Mouse (Mus musculus) hindbrain, postnatal 0 days (tissue): ENCODE data around the gene Gm20388. TPM values are rescaled to one million over a fixed set of nuclear protein-coding genes. Genes with fewer than 3 reads are reported as not detected.

Source experiments
- ATAC-seq: fragments of 200-750 bp; cut with Nextera tagmentation; 2 replicates; pipeline ENCODE4 v1.8.0; 2017; ENCODE audit warnings: mild to moderate bottlenecking, moderate TSS enrichment, moderate library complexity
- DNase-seq: peaks from one replicate; pipeline ENCODE4 v3.0.0-alpha.2; 2015; ENCODE audit warnings: low spot score
- H3K27ac ChIP-seq: fragments of 300-500 bp; sonication (generic); 2 replicates; pipeline ENCODE4 v1.5.1; 2014; ENCODE audit warnings: mild to moderate bottlenecking
- H3K27me3 ChIP-seq: fragments of 300-500 bp; sonication (generic); 2 replicates; pipeline ENCODE4 v1.6.1; 2014; ENCODE audit warnings: low read length, mixed read lengths; ENCODE audit not compliant: insufficient read depth
- H3K36me3 ChIP-seq: fragments of 300-500 bp; sonication (generic); 2 replicates; pipeline ENCODE4 v1.6.1; 2014; ENCODE audit warnings: low read length, mixed read lengths; ENCODE audit not compliant: insufficient read depth
- H3K4me1 ChIP-seq: fragments of 300-500 bp; sonication (generic); 2 replicates; pipeline ENCODE4 v1.6.1; 2014; ENCODE audit warnings: antibody characterized with exemption, low read length, mixed read lengths; ENCODE audit not compliant: insufficient read depth
- H3K4me2 ChIP-seq: fragments of 300-500 bp; sonication (generic); 2 replicates; pipeline ENCODE4 v1.6.1; 2014; ENCODE audit warnings: low read depth, mild to moderate bottlenecking, low read length, moderate library complexity, mixed read lengths
- H3K4me3 ChIP-seq: fragments of 300-500 bp; sonication (generic); 2 replicates; pipeline ENCODE4 v1.5.1; 2014; ENCODE audit warnings: low read length
- H3K9ac ChIP-seq: fragments of 300-500 bp; sonication (generic); replicated peaks from 2 replicates; pipeline ENCODE4 v1.6.1; 2014; ENCODE audit warnings: mild to moderate bottlenecking, low read length, moderate library complexity, mixed read lengths
- H3K9me3 ChIP-seq: fragments of 300-500 bp; sonication (generic); 2 replicates; pipeline ENCODE4 v1.6.1; 2016; ENCODE audit warnings: low read length, mixed read lengths
- CTCF ChIP-seq: IDR thresholded peaks from 2 replicates; pipeline ENCODE4 v1.5.1; 2016; ENCODE audit warnings: antibody characterized with exemption, control low read depth, low read depth
- WGBS: fragments of 180-500 bp; shearing (Covaris S2); extraction: QIAGEN DNeasy Blood & Tissue Kit; methylation state at CpG from one replicate; pipeline ENCODE4 v1.1.7; 2014; 5-methylcytosine and 5-hydroxymethylcytosine counted together
- polyA plus RNA-seq: library from polyadenylated mRNA; unstranded; fragments of >200 nt; fragmentation: Nextera tagmentation; extraction: Ambion mirVana; gene quantifications from 2 replicates; pipeline ENCODE4 v1.2.1, GENCODE M21; 2015
- total RNA-seq: library from RNA; depleted of rRNA; stranded (reverse); fragments of >200 nt; gene quantifications from 2 replicates; pipeline ENCODE4 v1.2.3, GENCODE M21; 2014

The Gm20388 gene
- total and polyA plus RNA-seq, 2 experiments from 2014 or later = 71.3 TPM; not detected in 1

DNA sequence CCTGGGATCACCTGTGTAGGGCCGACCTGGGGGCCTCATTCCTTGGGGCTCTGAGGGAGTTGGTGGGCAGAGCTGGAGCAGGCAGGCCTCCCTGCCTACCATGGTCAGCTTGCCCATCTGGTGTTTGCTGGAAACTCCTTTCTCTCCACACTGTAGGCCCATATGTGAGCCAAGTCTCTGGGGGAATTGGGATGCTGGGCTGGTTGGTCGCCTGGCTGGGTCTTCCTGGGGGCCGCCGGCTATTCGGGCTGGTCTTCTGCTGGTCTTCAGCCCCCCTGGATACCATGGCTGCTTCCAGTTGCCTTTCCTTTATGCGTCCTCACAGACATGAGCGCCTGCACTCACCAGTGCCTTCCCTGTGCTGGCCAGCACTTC is 610.9 kb downstream of the Gm20388 start:
- Histone ChIP-seq H3K27me3 (no peaks in the 10 kb centered on the region), H3K9me3 (no peaks in the 10 kb centered on the region), H3K4me2 (0 out of 2 replicates have a peak overlapping the region, but pooled peaks have one; percentile 17), H3K9ac (no peak overlapping the region), H3K36me3 (no peaks in the 10 kb centered on the region), H3K27ac (peak overlapping the region; percentile 85), H3K4me1 (peaks cover 32% of the 10 kb centered on the region), H3K4me3 (no peak overlapping the region)
- ATAC-seq (peak; percentile 43), DNase-seq (peak; percentile 68)
- no peak for TF ChIP-seq CTCF
- 18% methylated on average over 7 of the region's 7 CpGs for whole genome bisulfite sequencing

DNA sequence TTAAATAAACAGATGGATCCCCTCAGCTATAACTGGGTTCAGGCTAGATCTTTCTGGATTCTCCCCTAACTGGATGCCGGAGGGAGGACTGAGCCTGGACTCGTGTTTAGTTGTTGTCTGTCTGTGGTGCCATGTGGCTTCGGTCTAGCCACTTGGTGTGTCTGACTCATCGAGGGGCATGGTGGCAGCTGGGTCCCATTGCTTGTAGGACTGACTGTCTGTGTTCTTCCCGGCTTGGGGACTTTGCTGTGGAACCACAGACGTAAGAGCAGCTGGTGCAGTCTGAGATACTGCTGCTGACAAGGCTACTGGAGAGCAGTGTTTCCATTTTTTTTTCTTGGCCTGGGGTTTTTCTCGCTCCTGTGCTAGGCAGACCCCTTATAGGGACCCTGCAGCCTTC is 613.0 kb downstream of the Gm20388 start:
- H3K4me1 ChIP-seq = peaks cover 33% of the 10 kb centered on the region
- DNase-seq (no peak), ATAC-seq (no peak)
- H3K9ac ChIP-seq = no peak overlapping the region
- no peak overlapping the region for H3K4me2 ChIP-seq
- peak overlapping the region; percentile 15; the same call in 1 of the 2 replicates for H3K27ac ChIP-seq
- no peak for TF ChIP-seq CTCF
- H3K9me3 ChIP-seq = no peaks in the 10 kb centered on the region
- no peaks in the 10 kb centered on the region for H3K27me3 ChIP-seq
- no peaks in the 10 kb centered on the region for H3K36me3 ChIP-seq
- no peak overlapping the region for H3K4me3 ChIP-seq
- WGBS = 51% methylated on average over 7 of the region's 7 CpGs

DNA sequence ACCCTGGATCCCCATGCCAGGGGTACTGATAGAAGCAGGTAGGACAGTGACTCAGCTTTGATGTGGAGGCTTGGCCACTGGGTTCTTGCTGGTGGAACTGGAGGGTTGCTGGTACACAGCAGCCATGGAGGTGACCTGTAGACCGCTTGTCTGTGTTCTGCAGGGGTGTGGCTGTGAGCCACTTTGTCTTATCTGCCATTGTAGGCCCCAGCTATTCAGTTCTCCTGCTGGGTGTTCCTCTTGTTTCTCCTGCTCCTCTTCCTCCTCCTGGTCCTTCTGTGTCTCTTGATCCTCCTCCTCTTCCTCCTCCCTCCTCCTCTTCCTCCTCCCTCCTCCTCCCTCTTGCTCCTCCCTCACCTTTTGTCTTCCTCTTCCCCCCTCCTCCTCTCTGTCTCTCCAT is 614.5 kb downstream of the Gm20388 start:
- H3K27ac ChIP-seq = no peak overlapping the region
- DNase-seq (no peak), ATAC-seq (no peak)
- H3K4me1 ChIP-seq = peaks cover 28% of the 10 kb centered on the region
- H3K9me3 ChIP-seq = no peaks in the 10 kb centered on the region
- no peaks in the 10 kb centered on the region for H3K36me3 ChIP-seq
- no peak overlapping the region for H3K9ac ChIP-seq
- no peaks in the 10 kb centered on the region for H3K27me3 ChIP-seq
- H3K4me2 ChIP-seq = no peak overlapping the region
- TF ChIP-seq CTCF = no peak
- H3K4me3 ChIP-seq = no peak overlapping the region
- WGBS = 67% methylated on average over 1 of the region's 1 CpGs

DNA sequence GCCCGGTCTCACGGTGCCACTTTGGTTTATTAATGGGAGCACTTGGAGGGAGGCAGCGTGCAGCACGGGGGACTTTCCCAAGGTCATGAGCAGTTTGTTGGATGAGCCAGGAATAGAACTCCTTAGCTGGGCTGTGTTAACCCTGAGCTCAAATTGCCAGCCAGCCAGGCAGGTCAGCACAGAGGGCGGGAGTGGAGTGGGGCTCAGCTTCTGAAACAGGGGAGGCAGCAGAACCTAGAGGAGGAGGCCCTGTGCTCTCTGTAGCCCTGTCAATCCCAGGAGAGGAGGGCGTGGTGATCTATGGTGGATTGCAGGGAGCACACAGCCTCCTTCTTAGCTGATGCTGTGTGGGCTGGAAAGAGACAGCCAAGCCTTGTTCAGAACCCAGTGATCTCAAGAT is 615.2 kb downstream of the Gm20388 start:
- H3K9ac ChIP-seq = no peak overlapping the region
- H3K4me3 ChIP-seq = no peak overlapping the region
- no peak overlapping the region for H3K27ac ChIP-seq
- TF ChIP-seq CTCF = no peak
- no peak overlapping the region for H3K4me2 ChIP-seq
- H3K36me3 ChIP-seq = no peaks in the 10 kb centered on the region
- no peak for ATAC-seq
- WGBS = 51% methylated on average over 6 of the region's 6 CpGs
- peaks cover 21% of the 10 kb centered on the region for H3K4me1 ChIP-seq
- H3K27me3 ChIP-seq = no peaks in the 10 kb centered on the region
- DNase-seq = no peak
- no peaks in the 10 kb centered on the region for H3K9me3 ChIP-seq

DNA sequence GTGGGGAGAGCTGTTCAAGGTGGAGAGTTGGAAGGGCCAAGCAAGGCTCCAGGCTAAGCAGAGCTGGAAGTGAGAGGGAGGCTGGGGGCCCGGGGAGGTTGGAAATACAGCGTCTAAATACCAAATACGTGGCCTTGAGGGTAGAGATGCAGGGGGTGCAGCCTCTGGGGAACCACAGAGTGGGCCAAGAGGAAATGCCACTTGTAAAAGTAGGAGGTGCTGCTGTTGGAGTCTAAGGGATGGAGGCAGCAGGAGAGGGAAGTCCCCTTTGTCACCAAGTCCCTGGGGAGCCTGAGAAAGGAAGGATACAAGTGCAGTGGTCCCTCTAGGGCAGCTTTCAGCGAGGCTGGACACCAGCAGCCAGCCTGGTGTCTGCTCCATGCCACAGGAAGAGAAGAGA is 615.9 kb downstream of the Gm20388 start:
- H3K4me1 ChIP-seq = peaks cover 15% of the 10 kb centered on the region
- WGBS = 31% methylated on average over 4 of the region's 4 CpGs

DNA sequence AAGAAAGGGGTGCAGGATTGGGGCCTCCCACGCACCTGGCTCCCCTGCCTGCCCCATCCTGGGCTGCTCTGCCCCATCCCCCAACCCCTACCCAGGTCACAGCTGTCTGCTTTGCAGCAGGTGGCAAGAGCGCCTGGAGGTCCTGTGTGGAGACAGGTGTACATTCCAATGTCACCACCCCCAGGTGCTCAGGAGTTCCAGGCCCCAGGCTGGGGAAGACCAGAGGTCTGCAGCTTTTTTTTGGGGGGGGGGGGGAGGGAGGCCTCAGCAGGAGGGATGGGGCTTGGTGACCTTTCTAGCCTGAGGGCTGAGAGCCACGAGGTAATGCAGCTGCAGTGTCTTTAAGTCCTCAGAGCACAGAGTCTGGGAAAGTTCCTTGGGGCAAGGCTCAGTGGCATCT is 617.7 kb downstream of the Gm20388 start:
- Histone ChIP-seq H3K4me1 (peaks cover 19% of the 10 kb centered on the region), H3K9me3 (no peaks in the 10 kb centered on the region), H3K4me2 (no peak overlapping the region), H3K4me3 (no peak overlapping the region), H3K36me3 (no peaks in the 10 kb centered on the region), H3K9ac (no peak overlapping the region), H3K27ac (no peak overlapping the region), H3K27me3 (no peaks in the 10 kb centered on the region)
- no peak for DNase-seq
- WGBS = 48% methylated on average over 3 of the region's 3 CpGs
- ATAC-seq = no peak
- no peak for TF ChIP-seq CTCF

More for the DNA sequence above, 615.9 kb downstream of the Gm20388 start:
- Histone ChIP-seq H3K4me2 (no peak overlapping the region), H3K36me3 (no peaks in the 10 kb centered on the region), H3K27me3 (no peaks in the 10 kb centered on the region), H3K9ac (no peak overlapping the region), H3K27ac (no peak overlapping the region), H3K4me3 (no peak overlapping the region), H3K9me3 (no peaks in the 10 kb centered on the region)
- ATAC-seq (no peak), DNase-seq (no peak)
- TF ChIP-seq CTCF = no peak

DNA sequence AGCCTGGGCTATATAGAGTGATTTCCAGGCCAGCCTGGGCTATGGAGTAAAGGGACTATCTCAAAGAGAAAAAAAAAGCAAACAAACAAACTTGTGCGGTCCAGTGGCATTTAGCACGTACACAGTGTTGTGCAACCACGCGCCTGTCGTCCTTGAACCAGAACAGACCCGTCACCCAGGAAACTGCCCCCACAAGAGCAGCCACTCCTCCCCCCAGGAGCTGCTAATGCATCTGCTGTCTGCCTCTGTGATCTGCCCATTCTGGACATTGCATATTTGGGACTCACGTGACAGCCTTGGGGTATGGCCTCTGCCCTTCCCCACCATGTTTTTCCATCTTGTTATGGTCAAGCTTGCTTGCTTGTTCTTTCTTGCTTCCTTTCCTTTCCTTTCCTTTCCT is 618.6 kb downstream of the Gm20388 start:
- Histone ChIP-seq H3K4me1 (peaks cover 26% of the 10 kb centered on the region), H3K4me3 (no peak overlapping the region), H3K36me3 (no peaks in the 10 kb centered on the region), H3K27ac (no peak overlapping the region), H3K9ac (no peak overlapping the region), H3K9me3 (no peaks in the 10 kb centered on the region), H3K27me3 (no peaks in the 10 kb centered on the region), H3K4me2 (no peak overlapping the region)
- no peak for TF ChIP-seq CTCF
- 54% methylated on average over 7 of the region's 7 CpGs for WGBS
- ATAC-seq (no peak), DNase-seq (no peak)
